ENCODE assay signal across 8 mouse cellular contexts in the genomic region with DNA sequence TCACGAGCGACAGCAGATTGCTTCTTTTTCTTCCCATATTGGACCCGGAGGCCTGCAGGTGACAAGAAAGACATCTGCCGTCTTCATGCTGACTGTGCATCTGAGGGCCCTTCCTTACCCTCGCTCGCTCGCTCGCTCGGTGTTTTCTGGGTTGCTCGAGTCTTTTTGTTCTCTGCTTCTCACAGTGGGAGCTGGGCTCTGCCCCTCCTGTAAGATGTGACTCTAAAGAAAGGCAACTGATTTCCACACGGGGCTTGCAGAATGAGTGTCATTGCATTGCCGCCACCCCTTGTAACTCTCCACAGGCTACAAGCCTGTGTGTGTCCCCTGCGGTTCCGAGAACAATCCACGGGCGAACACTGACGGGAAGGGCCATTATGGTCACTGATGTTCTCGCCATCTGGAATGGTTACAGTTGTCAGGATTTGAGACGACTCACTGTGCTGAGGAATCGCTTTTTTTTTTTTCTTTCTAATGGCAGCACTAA.
DNase-seq lines count a peak whose midpoint lies in the region; ATAC-seq and TF ChIP-seq lines count a peak whose summit lies in the region.

No protein-coding gene starts in this region.

- no peak for TF ChIP-seq CTCF in gastrocnemius, adult 2 months (IDR thresholded peaks at IDR 0.05)

- peak overlapping the region; percentile 68 for H3K4me3 ChIP-seq in gastrocnemius, adult 2 months

- no peak for DNase-seq in gastrocnemius, adult 2 months
- DNase-seq in gastrocnemius, postnatal 25 days = no peak
- DNase-seq in CD4-positive helper T cell, adult 2 months (ENCODE audit: low read depth, low spot score) = peak; percentile 32
- peak; percentile 49 for DNase-seq in embryo, embryonic 10 days (ENCODE audit: low spot score)
- DNase-seq in naive thymus-derived CD4-positive, alpha-beta T cell, adult 2 months (ENCODE audit: low read depth) = peak; percentile 53
- DNase-seq in adrenal gland, postnatal 25 days = no peak
- DNase-seq in gastrocnemius, postnatal 36 days = no peak

- intact Hi-C loops in gastrocnemius, adult 2 months (cut with DNase I) = no loop called here
- intact Hi-C loops in gastrocnemius, postnatal 36 days (cut with DNase I) = no loop called here

- ATAC-seq in inflammation-experienced regulatory T-cells, adult 6 months = peak; percentile 54

- H3K27ac ChIP-seq in gastrocnemius, adult 2 months = no peak overlapping the region

Comparison
In these comparisons a context has a peak if more than half of its experiments do, and no peak if none do; other contexts are left out.
1. DNase-seq: peak in CD4-positive helper T cell, adult 2 months (single experiment), embryo, embryonic 10 days (single experiment) and naive thymus-derived CD4-positive, alpha-beta T cell, adult 2 months (single experiment); none in gastrocnemius, adult 2 months (single experiment), gastrocnemius, postnatal 25 days (single experiment), adrenal gland, postnatal 25 days (single experiment) and gastrocnemius, postnatal 36 days (0 of 2).